Mouse (Mus musculus) bone marrow, adult 2 months (tissue): Measurements from ENCODE around the gene Angptl4. TPM values are rescaled to one million over a fixed set of nuclear protein-coding genes. Genes with fewer than 3 reads are reported as not detected.

Experiments
- H3K27ac ChIP-seq: fragments of 200-500 bp; 2 replicates; pipeline ENCODE4 v1.5.1; 2012; ENCODE audit warnings: low read depth, mild to moderate bottlenecking, control low read depth, inconsistent platforms, low read length; ENCODE audit not compliant: control insufficient read depth, poor library complexity, insufficient read depth
- H3K4me1 ChIP-seq: fragments of 200-500 bp; 2 replicates; pipeline ENCODE4 v1.6.1; 2011; ENCODE audit warnings: low read length; ENCODE audit not compliant: control insufficient read depth, insufficient read depth
- H3K4me3 ChIP-seq: fragments of 200-500 bp; replicated peaks from 2 replicates; pipeline ENCODE3; 2011; ENCODE audit warnings: mild to moderate bottlenecking, low read depth, low read length, control low read depth; ENCODE audit not compliant: control insufficient read depth
- CTCF ChIP-seq: fragments of 200-500 bp; IDR thresholded peaks from 2 replicates; pipeline ENCODE4 v1.5.1; 2011; ENCODE audit warnings: low read length, control low read depth; ENCODE audit not compliant: control insufficient read depth, insufficient read depth
- POLR2A ChIP-seq: fragments of 200-500 bp; IDR thresholded peaks from 2 replicates; pipeline ENCODE4 v1.6.1; 2011; ENCODE audit warnings: low read depth, mild to moderate bottlenecking, control low read depth, low read length, borderline replicate concordance; ENCODE audit not compliant: control insufficient read depth
- WGBS: fragments of 180-500 bp; shearing (Covaris S2); methylation state at CpG from one replicate; pipeline ENCODE4 v1.1.7; 2018; 5-methylcytosine and 5-hydroxymethylcytosine counted together
- polyA plus RNA-seq: library from polyadenylated mRNA; stranded (reverse); fragments of >200 nt; gene quantifications from 2 replicates; pipeline ENCODE4 v1.2.4, GENCODE M21; 2011; ENCODE audit warnings: low replicate concordance; ENCODE audit not compliant: missing spikeins, insufficient read depth, insufficient read length

Angptl4 gene
- polyA plus RNA-seq, 1 experiment, result 7.4 TPM

GRCm38 (mm10) chr17:33808192-33808591 lies 26.6 kb upstream of the Angptl4 start:
- Histone ChIP-seq H3K4me1 (no peaks in the 10 kb centered on the region; the same call in 1 of the 2 replicates), H3K4me3 (no peak overlapping the region), H3K27ac (no peak overlapping the region)
- WGBS, result 4% methylated on average over 10 of the region's 10 CpGs
- TF ChIP-seq CTCF (no peak), POLR2A (no peak)

GRCm38 (mm10) chr17:33807181-33807888 lies 25.7 kb upstream of the Angptl4 start:
- H3K27ac ChIP-seq, result no peak overlapping the region

GRCm38 (mm10) chr17:33804745-33805144 lies 23.1 kb upstream of the Angptl4 start:
- WGBS, result 66% methylated on average over 1 of the region's 1 CpGs
- H3K4me3 ChIP-seq, result no peak overlapping the region
- no peak overlapping the region for H3K27ac ChIP-seq
- TF ChIP-seq CTCF, result no peak
- TF ChIP-seq POLR2A, result no peak
- H3K4me1 ChIP-seq, result no peaks in the 10 kb centered on the region

More at GRCm38 (mm10) chr17:33807181-33807888, 25.7 kb upstream of the Angptl4 start:
- TF ChIP-seq POLR2A, result no peak
- TF ChIP-seq CTCF, result no peak
- 72% methylated on average over 8 of the region's 9 CpGs for WGBS
- no peaks in the 10 kb centered on the region; the same call in 1 of the 2 replicates for H3K4me1 ChIP-seq
- no peak overlapping the region for H3K4me3 ChIP-seq

- TF ChIP-seq POLR2A (no peak), CTCF (no peak)
- 59% methylated on average over 4 of the region's 4 CpGs for WGBS
These were observed 22.6 kb upstream of the Angptl4 start for GRCm38 (mm10) chr17:33804205-33804604.

GRCm38 (mm10) chr17:33802221-33802620 lies 20.6 kb upstream of the Angptl4 start:
- WGBS, result 0% methylated on average over 2 of the region's 2 CpGs
- TF ChIP-seq CTCF (no peak), POLR2A (no peak)
- Histone ChIP-seq H3K4me1 (no peaks in the 10 kb centered on the region), H3K27ac (no peak overlapping the region), H3K4me3 (no peak overlapping the region)

More at GRCm38 (mm10) chr17:33804205-33804604, 22.6 kb upstream of the Angptl4 start:
- Histone ChIP-seq H3K27ac (no peak overlapping the region), H3K4me3 (no peak overlapping the region), H3K4me1 (no peaks in the 10 kb centered on the region)

GRCm38 (mm10) chr17:33799277-33799676 lies 17.6 kb upstream of the Angptl4 start:
- no peak for TF ChIP-seq POLR2A
- H3K4me3 ChIP-seq, result no peak overlapping the region
- no peak overlapping the region for H3K27ac ChIP-seq
- 5% methylated on average over 1 of the region's 1 CpGs for WGBS
- H3K4me1 ChIP-seq, result no peaks in the 10 kb centered on the region

GRCm38 (mm10) chr17:33798306-33798705 lies 16.7 kb upstream of the Angptl4 start:
- no peak overlapping the region for H3K27ac ChIP-seq
- 29% methylated on average over 3 of the region's 3 CpGs for WGBS
- H3K4me3 ChIP-seq, result no peak overlapping the region
- TF ChIP-seq CTCF (no peak), POLR2A (no peak)
- no peaks in the 10 kb centered on the region for H3K4me1 ChIP-seq

- Histone ChIP-seq H3K4me1 (no peaks in the 10 kb centered on the region), H3K27ac (no peak overlapping the region), H3K4me3 (no peak overlapping the region)
- WGBS, result 62% methylated on average over 4 of the region's 4 CpGs
- no peak for TF ChIP-seq CTCF
- no peak for TF ChIP-seq POLR2A
These were observed 7.1 kb upstream of the Angptl4 start for GRCm38 (mm10) chr17:33788732-33789131.
